Mouse (Mus musculus) liver, postnatal 0 days (tissue): Measurements from ENCODE around the gene Dnaaf5. TPM values are rescaled to one million over a fixed set of nuclear protein-coding genes. Genes with fewer than 3 reads are reported as not detected.

ENCODE experiments used
- ATAC-seq: fragments of 200-750 bp; cut with Nextera tagmentation; 2 replicates; pipeline ENCODE4 v1.8.0; 2017; ENCODE audit warnings: mild to moderate bottlenecking, moderate library complexity
- DNase-seq: peaks from one replicate; pipeline ENCODE4 v3.0.0-alpha.2; 2016
- H3K27ac ChIP-seq: fragments of 300-500 bp; sonication (generic); 2 replicates; pipeline ENCODE4 v1.5.1; 2014; ENCODE audit warnings: antibody characterized with exemption, moderate library complexity, mild to moderate bottlenecking, low read depth
- H3K27me3 ChIP-seq: fragments of 300-500 bp; sonication (generic); 2 replicates; pipeline ENCODE4 v1.6.1; 2014; ENCODE audit warnings: low read length, control low read depth, mixed read lengths; ENCODE audit not compliant: insufficient read depth
- H3K36me3 ChIP-seq: fragments of 300-500 bp; sonication (generic); replicated peaks from 2 replicates; pipeline ENCODE4 v1.6.1; 2014; ENCODE audit warnings: mild to moderate bottlenecking, control low read depth, low read length, moderate library complexity, mixed read lengths; ENCODE audit not compliant: insufficient read depth
- H3K4me1 ChIP-seq: fragments of 300-500 bp; sonication (generic); 2 replicates; pipeline ENCODE4 v1.6.1; 2014; ENCODE audit warnings: antibody characterized with exemption, mild to moderate bottlenecking, control low read depth; ENCODE audit not compliant: insufficient read depth
- H3K4me2 ChIP-seq: fragments of 300-500 bp; sonication (generic); 2 replicates; pipeline ENCODE4 v1.6.1; 2014; ENCODE audit warnings: low read depth, mild to moderate bottlenecking, low read length, moderate library complexity, mixed read lengths
- H3K4me3 ChIP-seq: fragments of 300-500 bp; sonication (generic); 2 replicates; pipeline ENCODE4 v1.5.1; 2014; ENCODE audit warnings: low read depth, low read length
- H3K9ac ChIP-seq: fragments of 300-500 bp; sonication (generic); replicated peaks from 2 replicates; pipeline ENCODE4 v1.6.1; 2014; ENCODE audit warnings: mild to moderate bottlenecking, moderate library complexity
- H3K9me3 ChIP-seq: fragments of 300-500 bp; sonication (generic); 2 replicates; pipeline ENCODE4 v1.6.1; 2016; ENCODE audit warnings: mild to moderate bottlenecking, control low read depth, low read length, mixed read lengths
- CTCF ChIP-seq: sonication (generic); IDR thresholded peaks from 2 replicates; pipeline ENCODE4 v1.5.1; 2016; ENCODE audit warnings: antibody characterized with exemption, low read depth
- EP300 ChIP-seq: IDR thresholded peaks from 2 replicates; pipeline ENCODE4 v1.6.1; 2016; ENCODE audit warnings: antibody characterized with exemption, low read depth, mild to moderate bottlenecking
- WGBS: fragments of 180-500 bp; shearing (Covaris S2); extraction: QIAGEN DNeasy Blood & Tissue Kit; methylation state at CpG from one replicate; pipeline ENCODE4 v1.1.7; 2014; ENCODE audit not compliant: insufficient replicate concordance; 5-methylcytosine and 5-hydroxymethylcytosine counted together
- polyA plus RNA-seq: library from polyadenylated mRNA; unstranded; fragments of >200 nt; fragmentation: Nextera tagmentation; extraction: Ambion mirVana; gene quantifications from 2 replicates; pipeline ENCODE4 v1.2.1, GENCODE M21; 2015

Gene Dnaaf5
- polyA plus RNA-seq, 1 experiment from 2014 or later: 1.4 TPM

GRCm38 (mm10) chr5:139227645-139228044, 77.6 kb downstream of the Dnaaf5 start:
- Histone ChIP-seq H3K27me3 (no peaks in the 10 kb centered on the region), H3K4me2 (no peak overlapping the region), H3K9me3 (no peaks in the 10 kb centered on the region), H3K27ac (no peak overlapping the region), H3K9ac (no peak overlapping the region), H3K36me3 (peaks cover 85% of the 10 kb centered on the region), H3K4me1 (no peaks in the 10 kb centered on the region), H3K4me3 (no peak overlapping the region)
- TF ChIP-seq EP300 (no peak), CTCF (no peak)
- WGBS: 85% methylated on average over 2 of the region's 2 CpGs
- no peak for ATAC-seq
- DNase-seq: no peak

DNA sequence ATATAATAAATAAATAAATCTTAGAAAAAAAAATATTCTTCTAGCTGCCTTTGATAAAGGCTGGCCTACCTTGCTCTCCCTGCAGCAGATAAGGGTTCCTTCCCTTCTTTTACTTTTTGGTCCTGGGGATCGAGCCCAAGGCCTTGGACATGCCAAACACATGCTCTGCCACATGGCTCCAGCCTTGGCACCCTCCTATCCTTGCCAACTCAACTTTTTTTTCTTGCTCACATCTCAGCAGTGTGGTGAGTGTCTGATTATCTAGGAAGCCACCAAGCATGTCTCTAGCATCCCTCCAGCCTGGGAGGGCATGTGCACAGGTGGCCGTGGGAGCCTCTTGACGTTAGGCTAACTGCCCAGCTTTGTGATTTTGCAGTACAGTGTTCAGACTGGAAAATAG, 78.3 kb downstream of the Dnaaf5 start:
- no peaks in the 10 kb centered on the region for H3K27me3 ChIP-seq
- no peak overlapping the region for H3K27ac ChIP-seq
- no peak overlapping the region for H3K9ac ChIP-seq
- no peaks in the 10 kb centered on the region for H3K4me1 ChIP-seq
- no peaks in the 10 kb centered on the region for H3K9me3 ChIP-seq
- 91% methylated on average over 3 of the region's 3 CpGs for WGBS
- DNase-seq: no peak
- TF ChIP-seq EP300 (no peak), CTCF (no peak)
- peaks cover 83% of the 10 kb centered on the region for H3K36me3 ChIP-seq
- ATAC-seq: no peak
- no peak overlapping the region for H3K4me2 ChIP-seq
- H3K4me3 ChIP-seq: no peak overlapping the region

DNA sequence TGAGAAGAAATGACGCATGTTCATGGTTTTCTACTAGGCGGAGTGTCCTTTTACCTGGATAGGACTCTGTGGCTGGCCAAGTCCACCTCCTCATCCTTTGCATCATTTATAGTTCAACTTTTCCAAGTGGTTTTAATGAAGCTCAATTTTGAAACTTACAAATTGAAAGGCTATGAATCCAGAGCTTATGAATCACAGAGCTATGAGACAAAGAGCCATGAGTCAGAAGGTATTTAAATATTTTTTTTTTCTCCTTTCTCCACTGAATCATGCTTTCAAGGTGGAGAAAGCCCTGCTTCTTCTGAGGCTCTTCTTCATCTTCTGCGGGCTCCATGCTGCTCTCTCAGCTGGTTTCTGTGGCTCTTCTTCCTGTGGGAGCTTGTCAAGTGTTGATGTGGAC, 79.7 kb downstream of the Dnaaf5 start:
- no peak for TF ChIP-seq EP300
- TF ChIP-seq CTCF: no peak
- H3K27ac ChIP-seq: no peak overlapping the region
- no peak overlapping the region for H3K9ac ChIP-seq
- H3K4me3 ChIP-seq: no peak overlapping the region
- H3K27me3 ChIP-seq: no peaks in the 10 kb centered on the region
- peaks cover 83% of the 10 kb centered on the region for H3K36me3 ChIP-seq
- no peak overlapping the region for H3K4me2 ChIP-seq
- DNase-seq (no peak), ATAC-seq (no peak)
- H3K9me3 ChIP-seq: no peaks in the 10 kb centered on the region
- 97% methylated on average over 3 of the region's 3 CpGs for WGBS
- no peaks in the 10 kb centered on the region for H3K4me1 ChIP-seq

GRCm38 (mm10) chr5:139232083-139232482, 82.1 kb downstream of the Dnaaf5 start:
- H3K4me2 ChIP-seq: no peak overlapping the region
- no peaks in the 10 kb centered on the region for H3K27me3 ChIP-seq
- TF ChIP-seq CTCF (no peak), EP300 (peak; percentile 27; the same call in 1 of the 2 replicates)
- no peaks in the 10 kb centered on the region for H3K4me1 ChIP-seq
- 43% methylated on average over 3 of the region's 3 CpGs for WGBS
- H3K9ac ChIP-seq: no peak overlapping the region
- peaks cover 80% of the 10 kb centered on the region for H3K36me3 ChIP-seq
- no peaks in the 10 kb centered on the region for H3K9me3 ChIP-seq
- H3K4me3 ChIP-seq: no peak overlapping the region
- no peak overlapping the region for H3K27ac ChIP-seq
- ATAC-seq: no peak
- DNase-seq: no peak

- Histone ChIP-seq H3K27ac (no peak overlapping the region), H3K9ac (no peak overlapping the region), H3K9me3 (no peaks in the 10 kb centered on the region), H3K36me3 (peaks cover 81% of the 10 kb centered on the region), H3K4me1 (no peaks in the 10 kb centered on the region), H3K27me3 (no peaks in the 10 kb centered on the region), H3K4me2 (no peak overlapping the region), H3K4me3 (no peak overlapping the region)
- WGBS: 85% methylated on average over 4 of the region's 4 CpGs
- ATAC-seq (no peak), DNase-seq (no peak)
- TF ChIP-seq CTCF: no peak
- no peak for TF ChIP-seq EP300
Measured at GRCm38 (mm10) chr5:139234423-139234822, 84.4 kb downstream of the Dnaaf5 start.

Other genes with a start within 250 kb of the Dnaaf5 start
- 2.5 and 2.9 TPM in 2 replicates for gene Pdgfa, start 152.9 kb upstream of the Dnaaf5 start, polyA plus RNA-seq
- gene Prkar1b, start 222 bp upstream of the Dnaaf5 start, polyA plus RNA-seq: 0.43 and 0.62 TPM in 2 replicates
- 7.9 and 8.6 TPM in 2 replicates for gene Sun1, start 50.4 kb downstream of the Dnaaf5 start, polyA plus RNA-seq
- gene Get4, start 102.1 kb downstream of the Dnaaf5 start, polyA plus RNA-seq: 92.7 and 97.5 TPM in 2 replicates
- gene Adap1, start 175.4 kb downstream of the Dnaaf5 start, polyA plus RNA-seq: 3.7 and 4.3 TPM in 2 replicates
- gene Cox19, start 201.2 kb downstream of the Dnaaf5 start, polyA plus RNA-seq: 34.4 and 37.1 TPM in 2 replicates
- not detected in 2 replicates for gene Cyp2w1, start 202.4 kb downstream of the Dnaaf5 start, polyA plus RNA-seq
- gene Gpr146, start 227.5 kb downstream of the Dnaaf5 start, polyA plus RNA-seq: 14.5 and 14.7 TPM in 2 replicates